Mouse (Mus musculus) urinary bladder, postnatal 14 days (tissue): ENCODE measurements around the gene Rtn1.

Source experiments
- DNase-seq: peaks from one replicate; pipeline ENCODE4 v3.0.0; 2021; ENCODE audit warnings: low spot score

Gene Rtn1

GRCm38 (mm10) chr12:72408954-72409353 is at the start of gene Rtn1:
Gene Rtn1 (minus strand): TSS chr12:72409054.
- no peak for DNase-seq

GRCm38 (mm10) chr12:72453941-72454340 is 45.1 kb upstream of the Rtn1 start:
- no peak for DNase-seq

- DNase-seq = no peak
Observed at GRCm38 (mm10) chr12:72441839-72442576, 33.2 kb upstream of the Rtn1 start, which contains the start of gene Lrrc9. Gene Lrrc9 (plus strand): TSS chr12:72441866.

GRCm38 (mm10) chr12:72438961-72439480 is 30.2 kb upstream of the Rtn1 start:
- no peak for DNase-seq

- no peak for DNase-seq
Observed at GRCm38 (mm10) chr12:72437676-72438341, 29.0 kb upstream of the Rtn1 start.

GRCm38 (mm10) chr12:72433241-72433865 is 24.5 kb upstream of the Rtn1 start:
- DNase-seq = no peak

GRCm38 (mm10) chr12:72432209-72432608 is 23.4 kb upstream of the Rtn1 start:
- DNase-seq = no peak

- DNase-seq = peak; percentile 65
Observed at GRCm38 (mm10) chr12:72427722-72428126, 18.9 kb upstream of the Rtn1 start.

- peak; percentile 11 for DNase-seq
Observed at GRCm38 (mm10) chr12:72422681-72423080, 13.8 kb upstream of the Rtn1 start.

- no peak for DNase-seq
Observed at GRCm38 (mm10) chr12:72417762-72418161, 8.9 kb upstream of the Rtn1 start.

- DNase-seq = peak; percentile 41
Observed at GRCm38 (mm10) chr12:72408111-72408891, 553 bp downstream of the Rtn1 start.

GRCm38 (mm10) chr12:72407721-72408110 is 1.1 kb downstream of the Rtn1 start:
- DNase-seq = no peak

GRCm38 (mm10) chr12:72407146-72407545 is 1.7 kb downstream of the Rtn1 start:
- DNase-seq = no peak

- DNase-seq = no peak
Observed at GRCm38 (mm10) chr12:72405031-72405430, 3.8 kb downstream of the Rtn1 start.

- no peak for DNase-seq
Observed at GRCm38 (mm10) chr12:72393046-72393805, 15.6 kb downstream of the Rtn1 start.

- DNase-seq = no peak
Observed at GRCm38 (mm10) chr12:72390346-72390745, 18.5 kb downstream of the Rtn1 start.

GRCm38 (mm10) chr12:72389377-72390103 is 19.3 kb downstream of the Rtn1 start:
- no peak for DNase-seq

- DNase-seq = no peak
Observed at GRCm38 (mm10) chr12:72388835-72389234, 20.0 kb downstream of the Rtn1 start.

- DNase-seq = no peak
Observed at GRCm38 (mm10) chr12:72388135-72388534, 20.7 kb downstream of the Rtn1 start.

GRCm38 (mm10) chr12:72376309-72376708 is 32.5 kb downstream of the Rtn1 start:
- no peak for DNase-seq

- DNase-seq = no peak
Observed at GRCm38 (mm10) chr12:72374823-72375225, 34.0 kb downstream of the Rtn1 start.
